Mouse (Mus musculus): Measurements from ENCODE around the gene Gk. TPM values are rescaled to one million over a fixed set of nuclear protein-coding genes. Genes with fewer than 3 reads are reported as not detected.

Gene Gk
- 4.3 and 5.1 TPM in 2 replicates for polyA plus RNA-seq (2015; fragmentation: Nextera tagmentation; extraction: Ambion mirVana)

DNA sequence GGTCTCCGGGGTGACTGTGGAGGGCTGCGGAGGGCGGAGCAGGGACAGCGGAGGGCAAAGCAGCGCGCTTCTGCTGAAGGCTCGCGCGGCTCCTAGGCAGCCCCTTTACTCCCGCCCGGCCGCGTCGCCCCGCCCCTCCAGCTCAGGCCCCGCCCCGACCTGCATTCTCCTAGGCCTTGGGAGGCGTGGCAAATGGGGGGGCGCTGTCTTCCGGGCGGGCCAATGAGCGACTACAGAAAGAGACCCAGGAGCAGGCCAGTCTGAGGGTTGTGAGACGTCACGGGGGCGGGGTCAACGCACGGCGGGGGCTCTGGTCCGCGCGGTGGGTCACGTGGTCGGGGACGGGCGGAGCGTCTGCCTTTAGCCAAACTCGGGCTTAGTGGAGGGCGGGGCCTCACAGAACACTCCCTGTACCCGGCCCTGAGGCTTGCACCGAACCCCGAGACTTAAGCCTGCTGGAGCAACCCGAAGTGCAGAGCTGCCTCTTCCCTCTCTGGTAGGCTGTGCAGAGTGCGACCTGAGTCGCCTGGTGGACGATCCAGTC is at the start of gene Gk:
Gene Gk, minus strand, starts transcription at position 276 of the 544 bp plus-strand sequence.
- peak within 1 kb of the TSS; percentile 85 for H3K27ac ChIP-seq
- peak within 1 kb of the TSS; percentile 74 for H3K9ac ChIP-seq
- H3K4me2 ChIP-seq, result peak within 1 kb of the TSS; percentile 80
- ATAC-seq (ENCODE audit: low read depth) (peak; percentile 95), DNase-seq (peak; percentile 94)
- H3K27me3 ChIP-seq, result no peaks in the 10 kb centered on the region
- no peaks in the 10 kb centered on the region for H3K9me3 ChIP-seq (replicated peaks)
- WGBS (ENCODE audit: insufficient replicate concordance), result 17% methylated on average over 35 of the region's 45 CpGs
- no peaks in the 10 kb centered on the region for H3K36me3 ChIP-seq
- peak within 1 kb of the TSS; percentile 68 for H3K4me3 ChIP-seq (replicated peaks)
- no peaks in the 10 kb centered on the region; the same call in 1 of the 2 replicates for H3K4me1 ChIP-seq (replicated peaks)

DNA sequence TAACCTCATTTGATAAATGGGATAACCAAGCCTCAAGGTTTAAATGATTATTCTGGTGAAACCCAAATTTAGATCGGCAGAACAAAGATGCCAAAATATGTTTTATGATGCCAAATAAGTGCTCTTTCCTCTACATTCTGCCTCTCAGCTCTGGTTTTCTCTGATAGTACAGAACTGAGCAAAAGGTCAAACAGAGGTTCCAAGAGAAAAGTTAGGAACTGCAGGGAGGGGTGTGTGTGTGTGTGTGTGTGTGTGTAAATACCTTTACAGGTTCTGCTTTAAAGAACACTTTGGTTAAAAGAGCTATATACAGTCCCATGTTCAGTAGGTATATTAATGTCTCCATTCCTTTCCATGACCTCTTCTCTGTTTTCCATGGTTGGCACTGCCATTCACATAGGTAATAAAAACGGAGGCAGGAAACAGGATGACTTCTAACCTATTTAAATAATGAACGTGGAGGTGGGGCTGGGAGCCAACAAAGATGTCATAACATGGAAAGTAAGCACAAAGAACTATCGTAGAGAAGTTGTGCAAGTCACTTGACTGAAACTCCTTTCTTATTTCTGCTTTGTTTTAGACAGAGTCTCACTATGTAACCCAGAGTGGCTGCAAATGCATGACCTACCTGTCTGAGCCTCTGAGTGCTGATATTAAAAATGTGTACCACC is 28.2 kb upstream of the Gk start:
- Histone ChIP-seq H3K4me3 (replicated peaks) (no peak overlapping the region), H3K9ac (no peak overlapping the region), H3K9me3 (replicated peaks) (no peaks in the 10 kb centered on the region), H3K4me2 (no peak overlapping the region), H3K36me3 (no peaks in the 10 kb centered on the region), H3K27ac (no peak overlapping the region), H3K4me1 (replicated peaks) (no peaks in the 10 kb centered on the region), H3K27me3 (no peaks in the 10 kb centered on the region)
- no peak for DNase-seq
- WGBS (ENCODE audit: insufficient replicate concordance), result 53% methylated on average over 4 of the region's 4 CpGs
- ATAC-seq (ENCODE audit: low read depth), result no peak

DNA sequence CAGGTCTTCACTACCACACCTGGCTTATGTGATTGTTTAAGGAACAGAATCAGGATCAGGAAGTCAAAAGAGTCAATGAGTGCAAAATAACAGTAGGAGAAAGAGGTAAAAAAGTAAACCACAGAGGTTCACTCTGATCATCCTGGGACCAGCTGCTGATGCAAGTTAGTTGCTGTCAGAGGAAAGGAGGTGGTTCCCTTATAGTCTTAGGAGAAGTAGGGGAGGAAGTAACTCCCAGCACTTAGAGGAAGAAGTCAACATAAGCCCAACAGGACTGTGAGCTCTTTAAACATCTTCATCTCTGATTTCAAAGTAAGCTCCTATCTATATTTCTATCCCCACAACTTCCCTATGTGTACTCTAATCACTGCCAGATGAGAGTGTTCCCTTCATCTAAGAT is 26.4 kb upstream of the Gk start:
- DNase-seq, result no peak
- H3K4me1 ChIP-seq (replicated peaks), result no peaks in the 10 kb centered on the region
- H3K9ac ChIP-seq, result no peak overlapping the region
- ATAC-seq (ENCODE audit: low read depth), result no peak
- no peaks in the 10 kb centered on the region for H3K27me3 ChIP-seq
- no peak overlapping the region for H3K27ac ChIP-seq
- H3K9me3 ChIP-seq (replicated peaks), result no peaks in the 10 kb centered on the region
- no peak overlapping the region for H3K4me3 ChIP-seq (replicated peaks)
- H3K4me2 ChIP-seq, result no peak overlapping the region
- H3K36me3 ChIP-seq, result no peaks in the 10 kb centered on the region

DNA sequence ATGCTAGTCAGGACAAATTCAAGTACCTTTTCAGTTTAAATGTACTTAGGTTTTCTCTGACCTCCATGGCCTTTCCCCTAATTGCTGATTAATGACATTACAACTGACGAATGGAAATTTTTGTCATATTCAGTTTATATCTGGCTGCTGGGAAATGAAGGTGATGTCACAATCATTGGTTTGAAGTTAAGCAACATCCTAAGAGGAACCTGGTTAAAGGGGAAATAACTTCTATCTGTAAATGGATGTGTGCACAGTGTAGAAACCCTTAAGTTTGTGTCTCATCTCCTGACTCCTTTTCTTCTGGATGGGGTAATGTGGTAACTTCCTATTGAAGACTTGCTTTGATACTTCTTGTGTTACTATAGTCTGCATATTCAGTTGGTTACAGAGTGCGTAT is 20.8 kb upstream of the Gk start:
- Histone ChIP-seq H3K9ac (no peak overlapping the region), H3K27ac (no peak overlapping the region), H3K4me1 (replicated peaks) (no peaks in the 10 kb centered on the region), H3K4me3 (replicated peaks) (no peak overlapping the region), H3K4me2 (no peak overlapping the region), H3K27me3 (no peaks in the 10 kb centered on the region), H3K9me3 (replicated peaks) (no peaks in the 10 kb centered on the region), H3K36me3 (no peaks in the 10 kb centered on the region)
- 66% methylated on average over 2 of the region's 2 CpGs for WGBS (ENCODE audit: insufficient replicate concordance)
- ATAC-seq (ENCODE audit: low read depth), result no peak
- no peak for DNase-seq

DNA sequence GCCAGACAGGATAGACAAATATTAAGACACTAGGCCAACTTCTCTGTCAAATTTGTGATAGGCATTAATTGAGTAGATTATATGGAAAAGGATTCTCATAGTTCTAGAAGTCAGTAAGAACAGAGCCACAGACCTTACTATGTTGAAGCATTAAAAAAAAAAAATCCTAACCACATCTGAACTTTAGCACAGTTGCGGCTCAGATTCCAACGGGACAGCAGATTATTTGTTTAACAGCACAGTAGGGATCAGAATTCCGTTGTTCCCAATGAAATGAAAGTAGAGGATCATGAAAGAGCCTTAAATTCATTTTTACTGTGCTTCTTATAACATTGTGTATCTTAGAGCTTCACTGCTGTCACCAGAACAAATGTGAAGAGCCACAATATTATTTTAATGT is 1.7 kb upstream of the Gk start:
- H3K4me2 ChIP-seq, result no peak overlapping the region
- H3K27me3 ChIP-seq, result no peaks in the 10 kb centered on the region
- no peak overlapping the region for H3K9ac ChIP-seq
- no peaks in the 10 kb centered on the region for H3K36me3 ChIP-seq
- no peak for DNase-seq
- no peaks in the 10 kb centered on the region; the same call in 1 of the 2 replicates for H3K4me1 ChIP-seq (replicated peaks)
- no peaks in the 10 kb centered on the region for H3K9me3 ChIP-seq (replicated peaks)
- ATAC-seq (ENCODE audit: low read depth), result no peak
- 62% methylated on average over 3 of the region's 3 CpGs for WGBS (ENCODE audit: insufficient replicate concordance)
- H3K27ac ChIP-seq, result no peak overlapping the region
- no peak overlapping the region for H3K4me3 ChIP-seq (replicated peaks)

DNA sequence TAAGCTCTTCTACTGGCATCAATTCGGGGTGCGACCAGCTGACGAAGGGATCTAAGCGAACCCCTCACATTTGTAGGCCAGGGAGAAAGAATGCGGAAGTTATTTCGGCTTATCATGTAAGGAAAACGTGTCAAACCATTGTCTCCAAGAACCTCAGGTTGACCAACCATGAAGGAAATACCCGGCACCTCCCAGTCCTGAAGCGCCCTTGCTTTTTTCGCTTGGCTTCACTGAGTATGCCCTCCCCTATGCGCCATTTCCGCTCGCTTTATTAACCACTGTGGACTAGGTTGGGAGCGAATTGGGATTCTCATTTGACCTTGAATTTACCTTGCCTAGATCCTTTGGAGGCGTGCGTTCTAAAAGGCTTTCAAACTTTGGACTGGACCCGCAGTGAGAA is 522 bp upstream of the Gk start:
- peak; percentile 21 for DNase-seq
- H3K4me2 ChIP-seq, result peak overlapping the region; percentile 68
- WGBS (ENCODE audit: insufficient replicate concordance), result 12% methylated on average over 17 of the region's 17 CpGs

DNA sequence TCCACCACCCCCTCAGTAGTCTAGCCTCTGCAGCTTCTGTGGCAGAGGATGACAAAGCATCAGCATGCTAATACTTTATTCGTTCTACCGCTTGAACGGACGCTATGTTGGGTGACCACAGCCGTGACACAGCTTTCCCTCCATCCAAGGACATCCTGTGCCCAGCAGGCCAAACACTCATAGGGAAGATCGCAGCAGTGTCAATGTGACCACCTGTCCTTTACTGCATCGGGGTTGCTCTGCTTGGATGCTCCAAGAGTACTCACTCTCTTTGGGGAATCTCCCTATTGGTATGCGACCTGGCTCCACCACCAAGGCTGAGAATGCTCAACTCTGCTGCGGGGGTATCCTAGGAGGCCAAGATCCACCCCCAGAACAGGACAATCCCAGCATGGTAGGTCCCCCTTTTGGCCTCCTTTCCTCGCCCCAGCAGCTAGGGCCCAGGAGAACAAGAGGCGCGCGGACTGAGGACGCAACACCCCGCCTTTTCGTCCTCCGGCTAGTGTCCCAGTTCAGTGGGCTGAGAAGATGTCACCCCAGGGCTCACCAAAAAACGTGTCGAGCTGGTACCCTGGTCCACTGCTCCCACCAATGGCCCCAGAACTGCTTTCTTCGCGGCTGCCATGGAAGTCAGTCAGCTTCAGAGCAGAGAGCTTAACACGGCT is 608 bp downstream of the Gk start:
- Histone ChIP-seq H3K4me2 (peak overlapping the region; percentile 80), H3K9me3 (replicated peaks) (no peaks in the 10 kb centered on the region), H3K4me1 (replicated peaks) (no peaks in the 10 kb centered on the region; the same call in 1 of the 2 replicates), H3K36me3 (no peaks in the 10 kb centered on the region), H3K27me3 (no peaks in the 10 kb centered on the region), H3K27ac (peak overlapping the region; percentile 78), H3K4me3 (replicated peaks) (peak overlapping the region; percentile 68), H3K9ac (peak overlapping the region; percentile 74)
- 17% methylated on average over 22 of the region's 22 CpGs for WGBS (ENCODE audit: insufficient replicate concordance)
- no peak for DNase-seq
- ATAC-seq (ENCODE audit: low read depth), result peak; percentile 37

More for the DNA sequence above, 522 bp upstream of the Gk start:
- no peaks in the 10 kb centered on the region for H3K36me3 ChIP-seq
- peak overlapping the region; percentile 85 for H3K27ac ChIP-seq
- no peaks in the 10 kb centered on the region; the same call in 1 of the 2 replicates for H3K4me1 ChIP-seq (replicated peaks)
- no peaks in the 10 kb centered on the region for H3K27me3 ChIP-seq
- peak overlapping the region; percentile 72 for H3K9ac ChIP-seq
- ATAC-seq (ENCODE audit: low read depth), result peak; percentile 39
- peak overlapping the region; percentile 68 for H3K4me3 ChIP-seq (replicated peaks)
- H3K9me3 ChIP-seq (replicated peaks), result no peaks in the 10 kb centered on the region

DNA sequence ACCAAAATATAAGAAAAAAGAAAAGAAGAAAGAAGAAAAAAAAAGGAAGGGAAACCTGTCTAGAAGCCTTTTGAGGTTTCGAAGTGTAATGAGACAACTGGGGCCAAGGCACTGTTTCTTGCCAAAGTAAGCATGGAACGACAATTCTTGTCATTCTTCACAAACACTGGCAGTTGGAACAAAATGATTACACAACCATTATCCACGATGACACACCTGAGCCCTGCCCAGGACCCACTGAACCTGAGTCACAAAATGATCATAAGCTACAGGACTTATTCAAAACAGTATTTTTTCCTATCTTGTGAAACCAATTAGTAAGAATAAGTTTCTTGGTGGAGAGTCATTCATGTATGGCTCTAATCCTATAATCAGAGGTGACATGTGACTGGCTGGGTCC is 5.3 kb downstream of the Gk start:
- WGBS (ENCODE audit: insufficient replicate concordance), result 52% methylated on average over 3 of the region's 3 CpGs
- ATAC-seq (ENCODE audit: low read depth), result no peak
- no peak overlapping the region for H3K4me2 ChIP-seq

DNA sequence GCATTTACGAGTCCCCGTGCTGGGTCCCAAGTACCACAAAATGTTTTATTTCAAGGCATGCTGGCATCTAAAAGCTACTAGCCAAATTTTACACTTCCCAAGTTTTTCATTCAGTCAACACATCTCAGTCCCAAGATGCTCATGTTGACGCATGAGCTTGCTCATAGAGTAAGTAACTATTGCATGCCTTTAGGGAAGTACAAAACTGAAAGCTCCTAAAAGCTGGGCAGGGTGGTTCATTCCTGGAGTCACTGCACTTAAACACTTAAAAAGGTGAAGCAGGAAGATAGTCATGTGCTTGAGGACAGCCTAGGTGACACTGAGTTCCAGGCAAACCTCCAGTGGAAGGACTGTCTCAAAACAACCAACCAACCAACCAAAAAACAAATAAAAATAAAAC is 5.9 kb downstream of the Gk start:
- DNase-seq (no peak), ATAC-seq (ENCODE audit: low read depth) (no peak)
- WGBS (ENCODE audit: insufficient replicate concordance), result 81% methylated on average over 3 of the region's 3 CpGs
- Histone ChIP-seq H3K27me3 (no peaks in the 10 kb centered on the region), H3K4me1 (replicated peaks) (no peaks in the 10 kb centered on the region; the same call in 1 of the 2 replicates), H3K9ac (no peak overlapping the region), H3K36me3 (no peaks in the 10 kb centered on the region), H3K9me3 (replicated peaks) (no peaks in the 10 kb centered on the region), H3K4me2 (no peak overlapping the region), H3K27ac (no peak overlapping the region), H3K4me3 (replicated peaks) (no peak overlapping the region)

More for the DNA sequence above, 5.3 kb downstream of the Gk start:
- Histone ChIP-seq H3K4me3 (replicated peaks) (no peak overlapping the region), H3K9ac (no peak overlapping the region), H3K27ac (no peak overlapping the region), H3K4me1 (replicated peaks) (no peaks in the 10 kb centered on the region; the same call in 1 of the 2 replicates), H3K27me3 (no peaks in the 10 kb centered on the region), H3K9me3 (replicated peaks) (no peaks in the 10 kb centered on the region), H3K36me3 (no peaks in the 10 kb centered on the region)
- no peak for DNase-seq

DNA sequence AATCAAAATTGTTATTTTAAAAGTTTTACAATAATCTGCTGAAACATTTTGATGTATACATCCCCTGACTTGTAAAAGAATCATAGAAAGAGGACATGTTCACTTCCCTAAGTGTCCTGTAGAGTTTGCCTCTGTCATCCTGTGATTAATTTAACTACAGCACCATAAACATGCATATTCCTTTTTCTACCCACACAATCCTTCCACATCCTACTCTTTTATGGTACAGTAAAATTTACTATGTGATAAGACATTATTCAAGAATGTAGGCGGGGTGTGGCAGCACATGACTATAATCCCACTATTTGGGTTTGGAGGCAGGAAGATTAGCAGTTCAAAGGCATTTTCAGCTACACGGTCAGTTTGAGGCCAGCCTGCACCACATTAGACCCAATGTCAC is 8.0 kb downstream of the Gk start:
- Histone ChIP-seq H3K4me1 (replicated peaks) (no peaks in the 10 kb centered on the region), H3K4me3 (replicated peaks) (no peak overlapping the region), H3K9ac (no peak overlapping the region), H3K36me3 (no peaks in the 10 kb centered on the region), H3K27me3 (no peaks in the 10 kb centered on the region), H3K9me3 (replicated peaks) (no peaks in the 10 kb centered on the region), H3K4me2 (no peak overlapping the region), H3K27ac (no peak overlapping the region)
- ATAC-seq (ENCODE audit: low read depth) (no peak), DNase-seq (no peak)
- 66% methylated on average over 2 of the region's 2 CpGs for WGBS (ENCODE audit: insufficient replicate concordance)

DNA sequence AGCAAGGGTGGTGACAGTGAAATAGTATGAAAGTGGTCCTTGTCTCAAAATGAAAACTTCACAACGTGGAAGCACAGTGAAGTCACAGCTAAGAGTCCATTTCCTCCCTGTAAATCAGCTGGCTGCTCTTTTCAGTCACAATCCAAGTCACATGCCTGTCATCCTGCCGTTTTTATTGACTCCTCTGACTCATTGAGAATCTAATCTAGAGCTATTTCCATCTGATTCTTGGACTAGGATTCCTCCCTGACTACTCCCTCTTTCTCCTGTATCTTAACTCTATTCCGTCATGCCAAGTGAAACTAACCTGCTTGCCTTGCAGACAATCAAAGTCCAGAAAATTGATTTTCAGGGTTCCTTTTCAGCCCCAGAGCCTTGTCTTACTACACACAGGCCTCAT is 20.6 kb downstream of the Gk start:
- no peak for ATAC-seq (ENCODE audit: low read depth)
- Histone ChIP-seq H3K4me2 (no peak overlapping the region), H3K36me3 (no peaks in the 10 kb centered on the region), H3K27ac (no peak overlapping the region), H3K9ac (no peak overlapping the region), H3K4me1 (replicated peaks) (no peaks in the 10 kb centered on the region), H3K27me3 (no peaks in the 10 kb centered on the region), H3K4me3 (replicated peaks) (no peak overlapping the region), H3K9me3 (replicated peaks) (no peaks in the 10 kb centered on the region)
- no peak for DNase-seq
- WGBS (ENCODE audit: insufficient replicate concordance), result 49% methylated on average over 3 of the region's 3 CpGs
